Mouse (Mus musculus): ENCODE measurements around the gene Sesn1. TPM values are rescaled to one million over a fixed set of nuclear protein-coding genes. Genes with fewer than 3 reads are reported as not detected.
"Not testable (repeated sequence)": the region's sequence is repeated elsewhere in the genome, so short reads cannot be mapped to it uniquely, and the experiment has no call there.

Sesn1 gene
- polyA plus RNA-seq, 1 experiment from 2014 or later, result 36.9 TPM

GRCm38 (mm10) chr10:41822573-41823281, 13.0 kb downstream of the Sesn1 start:
- H3K4me1 ChIP-seq, result 0 out of 2 replicates have a peak, but pooled peaks cover 5% of the 10 kb centered on the region
- H3K9ac ChIP-seq, result no peak overlapping the region
- no peak for ATAC-seq (ENCODE audit: insufficient number of reproducible peaks, insufficient read depth, low FRiP score, low TSS enrichment, low read depth)
- WGBS, result 72% methylated on average over 5 of the region's 5 CpGs
- H3K36me3 ChIP-seq, result no peaks in the 10 kb centered on the region
- H3K9me3 ChIP-seq, result no peaks in the 10 kb centered on the region
- no peak overlapping the region for H3K4me2 ChIP-seq
- no peaks in the 10 kb centered on the region for H3K27me3 ChIP-seq
- no peak overlapping the region for H3K27ac ChIP-seq
- H3K4me3 ChIP-seq, result no peak overlapping the region

GRCm38 (mm10) chr10:41823282-41823675, 13.5 kb downstream of the Sesn1 start:
- not testable (repeated sequence) for ATAC-seq (ENCODE audit: insufficient number of reproducible peaks, insufficient read depth, low FRiP score, low TSS enrichment, low read depth); H3K4me1 ChIP-seq
- WGBS, result 86% methylated on average over 4 of the region's 4 CpGs

GRCm38 (mm10) chr10:41823916-41824315, 14.2 kb downstream of the Sesn1 start:
- WGBS, result 81% methylated on average over 4 of the region's 4 CpGs
- no peak for ATAC-seq (ENCODE audit: insufficient number of reproducible peaks, insufficient read depth, low FRiP score, low TSS enrichment, low read depth)
- Histone ChIP-seq H3K4me1 (0 out of 2 replicates have a peak, but pooled peaks cover 5% of the 10 kb centered on the region), H3K9ac (no peak overlapping the region), H3K36me3 (no peaks in the 10 kb centered on the region), H3K27me3 (no peaks in the 10 kb centered on the region), H3K4me2 (no peak overlapping the region), H3K27ac (no peak overlapping the region), H3K9me3 (no peaks in the 10 kb centered on the region), H3K4me3 (no peak overlapping the region)

More at GRCm38 (mm10) chr10:41823282-41823675, 13.5 kb downstream of the Sesn1 start:
- H3K27me3 ChIP-seq, H3K4me3 ChIP-seq, H3K27ac ChIP-seq, H3K4me2 ChIP-seq, H3K9ac ChIP-seq, H3K9me3 ChIP-seq, H3K36me3 ChIP-seq: not testable (repeated sequence)

- Histone ChIP-seq H3K27ac (no peak overlapping the region), H3K9me3 (no peaks in the 10 kb centered on the region), H3K4me3 (no peak overlapping the region), H3K36me3 (no peaks in the 10 kb centered on the region), H3K4me1 (0 out of 2 replicates have a peak, but pooled peaks cover 5% of the 10 kb centered on the region), H3K27me3 (no peaks in the 10 kb centered on the region), H3K4me2 (no peak overlapping the region), H3K9ac (no peak overlapping the region)
- ATAC-seq (ENCODE audit: insufficient number of reproducible peaks, insufficient read depth, low FRiP score, low TSS enrichment, low read depth), result no peak
- 86% methylated on average over 10 of the region's 10 CpGs for WGBS
Measured at GRCm38 (mm10) chr10:41825041-41825440, 15.3 kb downstream of the Sesn1 start.

- Histone ChIP-seq H3K9ac (no peak overlapping the region), H3K4me3 (no peak overlapping the region), H3K27ac (no peak overlapping the region), H3K36me3 (no peaks in the 10 kb centered on the region), H3K4me1 (0 out of 2 replicates have a peak, but pooled peaks cover 5% of the 10 kb centered on the region), H3K9me3 (no peaks in the 10 kb centered on the region), H3K27me3 (no peaks in the 10 kb centered on the region), H3K4me2 (no peak overlapping the region)
- 81% methylated on average over 4 of the region's 4 CpGs for WGBS
- no peak for ATAC-seq (ENCODE audit: insufficient number of reproducible peaks, insufficient read depth, low FRiP score, low TSS enrichment, low read depth)
Measured at GRCm38 (mm10) chr10:41825996-41826395, 16.3 kb downstream of the Sesn1 start.

- Histone ChIP-seq H3K4me1 (0 out of 2 replicates have a peak, but pooled peaks cover 5% of the 10 kb centered on the region), H3K9me3 (no peaks in the 10 kb centered on the region), H3K4me2 (no peak overlapping the region), H3K27ac (no peak overlapping the region), H3K27me3 (no peaks in the 10 kb centered on the region), H3K36me3 (no peaks in the 10 kb centered on the region), H3K9ac (no peak overlapping the region), H3K4me3 (no peak overlapping the region)
- 77% methylated on average over 6 of the region's 6 CpGs for WGBS
- ATAC-seq (ENCODE audit: insufficient number of reproducible peaks, insufficient read depth, low FRiP score, low TSS enrichment, low read depth), result no peak
Measured at GRCm38 (mm10) chr10:41826526-41827116, 16.9 kb downstream of the Sesn1 start.

GRCm38 (mm10) chr10:41827784-41828183, 18.0 kb downstream of the Sesn1 start:
- H3K9me3 ChIP-seq, result no peaks in the 10 kb centered on the region
- no peak overlapping the region for H3K9ac ChIP-seq
- H3K4me3 ChIP-seq, result no peak overlapping the region
- H3K4me1 ChIP-seq, result peaks cover 13% of the 10 kb centered on the region
- no peaks in the 10 kb centered on the region for H3K27me3 ChIP-seq
- WGBS, result 86% methylated on average over 4 of the region's 4 CpGs
- no peak overlapping the region for H3K27ac ChIP-seq
- no peaks in the 10 kb centered on the region for H3K36me3 ChIP-seq
- H3K4me2 ChIP-seq, result no peak overlapping the region
- ATAC-seq (ENCODE audit: insufficient number of reproducible peaks, insufficient read depth, low FRiP score, low TSS enrichment, low read depth), result no peak

GRCm38 (mm10) chr10:41829191-41829590, 19.5 kb downstream of the Sesn1 start:
- Histone ChIP-seq H3K36me3 (no peaks in the 10 kb centered on the region), H3K4me2 (no peak overlapping the region), H3K4me3 (no peak overlapping the region), H3K9ac (no peak overlapping the region), H3K9me3 (no peaks in the 10 kb centered on the region), H3K4me1 (peaks cover 13% of the 10 kb centered on the region), H3K27ac (no peak overlapping the region), H3K27me3 (no peaks in the 10 kb centered on the region)
- no peak for ATAC-seq (ENCODE audit: insufficient number of reproducible peaks, insufficient read depth, low FRiP score, low TSS enrichment, low read depth)
- WGBS, result 74% methylated on average over 5 of the region's 5 CpGs

GRCm38 (mm10) chr10:41829980-41830379, 20.2 kb downstream of the Sesn1 start:
- H3K9me3 ChIP-seq, result no peaks in the 10 kb centered on the region
- H3K9ac ChIP-seq, result no peak overlapping the region
- H3K4me1 ChIP-seq, result peaks cover 13% of the 10 kb centered on the region
- no peak overlapping the region for H3K4me3 ChIP-seq
- WGBS, result 88% methylated on average over 2 of the region's 2 CpGs
- H3K27me3 ChIP-seq, result no peaks in the 10 kb centered on the region
- no peak overlapping the region for H3K27ac ChIP-seq
- ATAC-seq (ENCODE audit: insufficient number of reproducible peaks, insufficient read depth, low FRiP score, low TSS enrichment, low read depth), result no peak
- no peak overlapping the region for H3K4me2 ChIP-seq
- H3K36me3 ChIP-seq, result no peaks in the 10 kb centered on the region

GRCm38 (mm10) chr10:41830445-41830844, 20.7 kb downstream of the Sesn1 start:
- H3K9ac ChIP-seq, result no peak overlapping the region
- H3K4me2 ChIP-seq, result no peak overlapping the region
- H3K4me1 ChIP-seq, result peaks cover 13% of the 10 kb centered on the region
- H3K4me3 ChIP-seq, result no peak overlapping the region
- H3K27me3 ChIP-seq, result no peaks in the 10 kb centered on the region
- H3K27ac ChIP-seq, result no peak overlapping the region
- WGBS, result 65% methylated on average over 4 of the region's 4 CpGs
- ATAC-seq (ENCODE audit: insufficient number of reproducible peaks, insufficient read depth, low FRiP score, low TSS enrichment, low read depth), result no peak
- no peaks in the 10 kb centered on the region for H3K9me3 ChIP-seq
- H3K36me3 ChIP-seq, result no peaks in the 10 kb centered on the region

- no peaks in the 10 kb centered on the region for H3K9me3 ChIP-seq
- no peaks in the 10 kb centered on the region for H3K27me3 ChIP-seq
- H3K27ac ChIP-seq, result no peak overlapping the region
- H3K4me2 ChIP-seq, result no peak overlapping the region
- no peak overlapping the region for H3K9ac ChIP-seq
- 49% methylated on average over 9 of the region's 9 CpGs for WGBS
- no peak for ATAC-seq (ENCODE audit: insufficient number of reproducible peaks, insufficient read depth, low FRiP score, low TSS enrichment, low read depth)
- no peaks in the 10 kb centered on the region for H3K36me3 ChIP-seq
- H3K4me1 ChIP-seq, result peaks cover 13% of the 10 kb centered on the region
- H3K4me3 ChIP-seq, result no peak overlapping the region
Measured at GRCm38 (mm10) chr10:41830851-41831522, 21.3 kb downstream of the Sesn1 start.

GRCm38 (mm10) chr10:41832191-41832590, 22.5 kb downstream of the Sesn1 start:
- ATAC-seq (ENCODE audit: insufficient number of reproducible peaks, insufficient read depth, low FRiP score, low TSS enrichment, low read depth), result no peak
- Histone ChIP-seq H3K9ac (no peak overlapping the region), H3K4me2 (no peak overlapping the region), H3K27me3 (no peaks in the 10 kb centered on the region), H3K9me3 (no peaks in the 10 kb centered on the region), H3K36me3 (peaks cover 7% of the 10 kb centered on the region), H3K27ac (peak overlapping the region; percentile 7; the same call in 1 of the 2 replicates), H3K4me1 (peaks cover 10% of the 10 kb centered on the region), H3K4me3 (no peak overlapping the region)
- WGBS, result 25% methylated on average over 6 of the region's 6 CpGs
